Mouse (Mus musculus) mammary gland, adult 2 months (tissue): ENCODE results near the gene Fbxo34. TPM values are rescaled to one million over a fixed set of nuclear protein-coding genes. Genes with fewer than 3 reads are reported as not detected.

Experiments
- polyA plus RNA-seq: library from polyadenylated mRNA; depleted of rRNA; stranded (reverse); fragments of >200 nt; gene quantifications from 2 replicates; pipeline ENCODE4 v1.2.3, GENCODE M21; 2012; ENCODE audit warnings: low replicate concordance; rRNA removed

The Fbxo34 gene
- 10.7 and 15.6 TPM in 2 replicates for polyA plus RNA-seq

DNA sequence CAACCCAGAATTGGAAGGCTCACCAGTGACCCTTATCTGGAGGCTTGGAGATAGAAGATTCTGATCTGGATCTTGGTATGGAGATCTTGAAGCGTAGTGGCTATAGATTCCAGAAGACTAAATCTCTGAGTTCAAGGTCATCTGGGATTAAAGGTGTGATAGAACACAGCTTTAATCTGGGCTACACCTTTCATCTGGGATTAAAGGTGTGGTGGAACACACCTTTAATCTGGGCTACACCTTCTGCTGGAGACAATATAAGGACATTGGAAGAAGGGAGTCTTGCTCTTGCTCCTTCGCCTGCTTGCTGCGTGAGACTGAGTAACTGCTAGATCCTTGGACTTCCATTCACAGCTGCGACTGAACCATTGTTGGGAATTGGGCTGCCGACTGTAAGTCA, at the start of gene Fbxo34:
Fbxo34 (plus strand) TSS at position 301 of the 400 bp plus-strand sequence.

DNA sequence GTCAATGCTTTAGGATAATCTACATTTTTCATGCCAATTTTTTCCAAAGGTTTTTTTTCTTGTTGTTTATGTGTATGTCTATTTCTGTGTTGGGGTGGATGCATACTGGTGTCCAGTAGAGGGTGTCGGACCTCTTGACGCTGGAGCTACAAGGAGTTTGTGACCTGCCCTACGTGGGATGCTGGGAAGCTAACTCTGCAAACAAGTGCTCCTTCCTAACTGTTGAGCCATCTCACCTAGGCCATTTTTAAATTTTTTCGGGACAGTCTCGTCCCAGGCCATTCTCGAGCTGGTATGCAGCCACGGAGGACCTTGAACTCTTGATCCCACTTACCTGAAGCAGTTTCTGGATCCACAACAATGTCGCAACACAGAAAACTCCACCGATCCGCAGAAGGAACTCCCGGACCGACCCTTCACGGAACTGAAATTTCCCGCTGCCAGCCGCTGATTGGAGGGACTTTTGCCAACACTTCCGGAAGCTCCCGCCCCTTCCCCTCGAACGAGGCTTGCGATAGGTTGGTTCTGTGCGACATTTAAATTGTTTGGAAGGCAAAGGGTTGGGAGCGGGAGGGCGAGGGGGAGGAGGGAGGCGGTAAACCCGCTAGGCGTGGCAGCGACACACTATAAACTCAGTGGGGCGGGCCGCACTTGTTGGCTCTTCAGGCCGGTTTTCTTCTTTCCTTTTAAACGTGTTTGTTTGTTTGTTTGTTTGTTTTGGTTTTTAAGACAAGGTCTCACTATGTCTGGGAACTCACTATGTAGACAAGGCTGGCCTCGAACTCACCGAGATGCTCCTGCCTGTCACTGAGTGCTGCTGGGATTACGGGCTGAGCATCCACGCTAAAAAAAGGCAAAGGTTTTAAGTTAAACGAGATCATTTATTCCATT, 32.2 kb upstream of the Fbxo34 start, which contains the start of gene Dlgap5:
Dlgap5 (minus strand) TSS at position 633 of the 891 bp plus-strand sequence.

DNA sequence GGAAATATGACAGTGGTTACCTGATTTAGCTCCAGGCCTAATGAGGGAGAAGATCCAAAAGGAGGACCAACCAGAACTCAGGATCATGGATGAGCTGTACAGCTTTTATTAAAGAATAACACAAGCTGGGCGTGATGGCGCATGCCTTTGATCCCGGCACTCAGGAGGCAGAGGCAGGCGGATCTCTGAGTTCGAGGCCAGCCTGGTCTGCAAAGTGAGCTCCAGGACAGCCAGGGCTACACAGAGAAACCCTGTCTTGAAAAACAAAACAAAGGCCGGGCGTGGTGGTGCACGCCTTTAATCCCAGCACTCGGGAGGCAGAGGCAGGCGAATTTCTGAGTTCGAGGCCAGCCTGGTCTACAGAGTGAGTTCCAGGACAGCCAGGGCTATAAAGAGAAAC, 120.3 kb downstream of the Fbxo34 start, which contains the start of gene Atg14:
Atg14 (minus strand) TSS at position 101 of the 400 bp plus-strand sequence.

Other genes with a start within 250 kb of the Fbxo34 start
- gene Wdhd1, start 173.6 kb upstream of the Fbxo34 start, polyA plus RNA-seq, result 0.99 and 1.3 TPM in 2 replicates
- 2.1 and 4.2 TPM in 2 replicates for gene Socs4, start 173.5 kb upstream of the Fbxo34 start, polyA plus RNA-seq
- 43.9 and 64.3 TPM in 2 replicates for gene Mapk1ip1l, start 152.2 kb upstream of the Fbxo34 start, polyA plus RNA-seq
- gene Lgals3, start 82.7 kb upstream of the Fbxo34 start, polyA plus RNA-seq, result 155 and 330 TPM in 2 replicates
- 0.85 and 0.93 TPM in 2 replicates for gene Dlgap5, start 32.0 kb upstream of the Fbxo34 start, polyA plus RNA-seq
- gene Atg14, start 120.2 kb downstream of the Fbxo34 start, polyA plus RNA-seq, result 6.9 and 9.3 TPM in 2 replicates
- gene Ktn1, start 198.0 kb downstream of the Fbxo34 start, polyA plus RNA-seq, result 4.6 and 13.4 TPM in 2 replicates